9 mouse cellular contexts compared by ENCODE assay signal in genomic region chr9:44085741-44086665, GRCm38 (mm10). TPM values are rescaled to one million over a fixed set of nuclear protein-coding genes. Genes with fewer than 3 reads are reported as not detected.
DNase-seq lines count a peak whose midpoint lies in the region; ATAC-seq and TF ChIP-seq lines count a peak whose summit lies in the region.
"Had no signal": no experiment of that assay in that cellular context is flagged by ENCODE, and none has a peak within 500 bp of the region (broad histone marks: within the 10 kb centered on the region; RNA-seq: fewer than 3 reads in every experiment).

No protein-coding gene starts in this region.

- peak overlapping the region; percentile 87 for H3K27ac ChIP-seq in cortical plate, adult 2 months (ENCODE audit: insufficient read depth, low read length)
- peak overlapping the region; percentile 92 for H3K27ac ChIP-seq in heart, embryonic 10.5 days
- no peak overlapping the region for H3K27ac ChIP-seq in liver, embryonic 15.5 days (replicated peaks)
- no peak overlapping the region for H3K27ac ChIP-seq in stomach, embryonic 16.5 days (ENCODE audit: low read length)
- H3K27ac ChIP-seq: macrophage had no signal

- ATAC-seq in liver, embryonic 15.5 days (ENCODE audit: insufficient read depth), result no peak
- ATAC-seq in stomach, embryonic 16.5 days (ENCODE audit: insufficient read depth, low FRiP score), result no peak

- peaks cover 31% of the 10 kb centered on the region; the same call in 1 of the 2 replicates for H3K27me3 ChIP-seq in heart, embryonic 10.5 days (ENCODE audit: insufficient read depth, poor library complexity, severe bottlenecking)
- H3K27me3 ChIP-seq in liver, embryonic 15.5 days, result peaks cover 76% of the 10 kb centered on the region
- no peaks in the 10 kb centered on the region for H3K27me3 ChIP-seq in stomach, embryonic 16.5 days (ENCODE audit: control insufficient read depth, insufficient read depth, low read length)

- H3K4me2 ChIP-seq in liver, embryonic 15.5 days, result peak overlapping the region; percentile 95
- peak overlapping the region; percentile 88 for H3K4me2 ChIP-seq in stomach, embryonic 16.5 days (ENCODE audit: low read depth, low read length)

- no peaks in the 10 kb centered on the region for H3K9me3 ChIP-seq in heart, embryonic 10.5 days
- no peaks in the 10 kb centered on the region for H3K9me3 ChIP-seq in liver, embryonic 15.5 days (replicated peaks)
- H3K9me3 ChIP-seq in stomach, embryonic 16.5 days (replicated peaks; ENCODE audit: control insufficient read depth, low read length), result no peaks in the 10 kb centered on the region

- peak; percentile 84 for DNase-seq in gastrocnemius, adult 18-20 months (ENCODE audit: low spot score)
- DNase-seq in gastrocnemius, postnatal 4 days (ENCODE audit: low spot score in 2 of 2), result no peak
- DNase-seq in heart, embryonic 10.5 days (ENCODE audit: low spot score), result no peak
- DNase-seq in kidney, adult 9 months, result peak; percentile 91
- DNase-seq in urinary bladder, postnatal 25 days (ENCODE audit: low spot score), result no peak

- TF ChIP-seq POLR2A in cortical plate, adult 2 months (IDR thresholded peaks at IDR 0.05; ENCODE audit: extremely low read depth, insufficient read depth, low read length), result peak; percentile 46

- no peak overlapping the region for H3K9ac ChIP-seq in liver, embryonic 15.5 days
- no peak overlapping the region for H3K9ac ChIP-seq in stomach, embryonic 16.5 days (ENCODE audit: low read length)

- no peak for TF ChIP-seq CTCF in cortical plate, adult 2 months (IDR thresholded peaks at IDR 0.05; ENCODE audit: extremely low read depth, insufficient read depth, low read length)

- H3K4me3 ChIP-seq in cortical plate, adult 2 months (ENCODE audit: insufficient read depth, low read length), result peak overlapping the region; percentile 53
- peak overlapping the region; percentile 78 for H3K4me3 ChIP-seq in heart, embryonic 10.5 days
- H3K4me3 ChIP-seq in liver, embryonic 15.5 days (replicated peaks), result no peak overlapping the region
- peak overlapping the region; percentile 52 for H3K4me3 ChIP-seq in stomach, embryonic 16.5 days (replicated peaks; ENCODE audit: low read length)

- 56% methylated on average over 15 of the region's 15 CpGs for WGBS in heart, embryonic 10.5 days
- 66% methylated on average over 15 of the region's 15 CpGs for WGBS in liver, embryonic 15.5 days (ENCODE audit: insufficient replicate concordance)
- WGBS in stomach, embryonic 16.5 days, result 69% methylated on average over 15 of the region's 15 CpGs

- H3K36me3 ChIP-seq in heart, embryonic 10.5 days, result peaks cover 23% of the 10 kb centered on the region
- H3K36me3 ChIP-seq in liver, embryonic 15.5 days (replicated peaks), result no peaks in the 10 kb centered on the region
- no peaks in the 10 kb centered on the region for H3K36me3 ChIP-seq in stomach, embryonic 16.5 days (ENCODE audit: control insufficient read depth, insufficient read depth, low read length)

- H3K4me1 ChIP-seq in cortical plate, adult 2 months (ENCODE audit: control insufficient read depth, insufficient read depth, low read length), result peaks cover 9% of the 10 kb centered on the region
- H3K4me1 ChIP-seq in heart, embryonic 10.5 days, result peaks cover 83% of the 10 kb centered on the region
- peaks cover 51% of the 10 kb centered on the region for H3K4me1 ChIP-seq in liver, embryonic 15.5 days (replicated peaks)
- H3K4me1 ChIP-seq in stomach, embryonic 16.5 days (ENCODE audit: control insufficient read depth, insufficient read depth, low read length), result peaks cover 43% of the 10 kb centered on the region

RNA-seq across cellular contexts. Expression of gene Mfrp, which starts 15.5 kb away (rescaled TPM):
- not detected for total RNA-seq in gastrocnemius, adult 18-20 months (2021)
- not detected for total RNA-seq in gastrocnemius, postnatal 4 days (2021)
- polyA plus RNA-seq in cortical plate, adult 2 months (2012; rRNA removed), result 0.15 and 0.35 TPM in 2 replicates
- polyA plus RNA-seq in heart, embryonic 10.5 days (2016; fragmentation: Nextera tagmentation; extraction: Ambion mirVana), result 0.21 TPM in 1 of 2 replicates, not detected in the other
- polyA plus RNA-seq in liver, embryonic 15.5 days (2015; fragmentation: Nextera tagmentation; extraction: Ambion mirVana), result 0.10 TPM in 1 of 2 replicates, not detected in the other
- polyA plus RNA-seq in stomach, embryonic 16.5 days (2015; fragmentation: Nextera tagmentation; extraction: Ambion mirVana), result 0.08 and 0.20 TPM in 2 replicates
- polyA plus RNA-seq: macrophage had no signal

RNA-seq across cellular contexts. Expression of gene Usp2, which starts 19.2 kb away (rescaled TPM):
- 100 to 1,000 TPM; 125 to 221 TPM for total RNA-seq in gastrocnemius, adult 18-20 months (2021)
- total RNA-seq in gastrocnemius, postnatal 4 days (2021), result 100 to 1,000 TPM in 1 of 2 experiments, 10 to 100 TPM in 1; 96.7 to 121 TPM
- 50.1 and 50.9 TPM in 2 replicates for polyA plus RNA-seq in cortical plate, adult 2 months (2012; rRNA removed)
- 36.1 and 59.0 TPM in 2 replicates for polyA plus RNA-seq in heart, embryonic 10.5 days (2016; fragmentation: Nextera tagmentation; extraction: Ambion mirVana)
- 3.7 and 4.3 TPM in 2 replicates for polyA plus RNA-seq in liver, embryonic 15.5 days (2015; fragmentation: Nextera tagmentation; extraction: Ambion mirVana)
- polyA plus RNA-seq in stomach, embryonic 16.5 days (2015; fragmentation: Nextera tagmentation; extraction: Ambion mirVana), result 16.1 and 21.5 TPM in 2 replicates

RNA-seq across cellular contexts. Expression of gene C1qtnf5, which starts 21.0 kb away (rescaled TPM):
- 1 to 10 TPM; 3.9 to 5.4 TPM for total RNA-seq in gastrocnemius, adult 18-20 months (2021)
- 10 to 100 TPM; 12.9 to 15.0 TPM for total RNA-seq in gastrocnemius, postnatal 4 days (2021)
- 24.7 and 30.5 TPM in 2 replicates for polyA plus RNA-seq in cortical plate, adult 2 months (2012; rRNA removed)
- polyA plus RNA-seq in heart, embryonic 10.5 days (2016; fragmentation: Nextera tagmentation; extraction: Ambion mirVana), result 0.50 TPM in 1 of 2 replicates, not detected in the other
- polyA plus RNA-seq in liver, embryonic 15.5 days (2015; fragmentation: Nextera tagmentation; extraction: Ambion mirVana), result 0.29 and 0.53 TPM in 2 replicates
- polyA plus RNA-seq in stomach, embryonic 16.5 days (2015; fragmentation: Nextera tagmentation; extraction: Ambion mirVana), result 2.4 and 2.5 TPM in 2 replicates
- polyA plus RNA-seq: macrophage had no signal

RNA-seq across cellular contexts. Expression of gene Gm49380, which starts 27.3 kb away (rescaled TPM):
- total RNA-seq in gastrocnemius, adult 18-20 months (2021), result 1 to 10 TPM in 1 of 2 experiments, under 1 TPM in 1; 0.43 to 1.9 TPM
- under 1 TPM in 1 of 2 experiments, not detected in 1; 0.10 TPM for total RNA-seq in gastrocnemius, postnatal 4 days (2021)
- polyA plus RNA-seq in cortical plate, adult 2 months (2012; rRNA removed), result 0.10 and 0.19 TPM in 2 replicates
- 0.07 and 0.18 TPM in 2 replicates for polyA plus RNA-seq in heart, embryonic 10.5 days (2016; fragmentation: Nextera tagmentation; extraction: Ambion mirVana)
- polyA plus RNA-seq in liver, embryonic 15.5 days (2015; fragmentation: Nextera tagmentation; extraction: Ambion mirVana), result not detected in 2 replicates
- 0.19 and 0.21 TPM in 2 replicates for polyA plus RNA-seq in stomach, embryonic 16.5 days (2015; fragmentation: Nextera tagmentation; extraction: Ambion mirVana)

RNA-seq across cellular contexts. Expression of gene Rnf26, which starts 27.3 kb away (rescaled TPM):
- 1 to 10 TPM; 1.5 to 3.0 TPM for total RNA-seq in gastrocnemius, adult 18-20 months (2021)
- 10 to 100 TPM; 22.0 to 22.9 TPM for total RNA-seq in gastrocnemius, postnatal 4 days (2021)
- 29.5 and 30.3 TPM in 2 replicates for polyA plus RNA-seq in cortical plate, adult 2 months (2012; rRNA removed)
- 53.6 and 55.8 TPM in 2 replicates for polyA plus RNA-seq in heart, embryonic 10.5 days (2016; fragmentation: Nextera tagmentation; extraction: Ambion mirVana)
- 35.2 and 38.4 TPM in 2 replicates for polyA plus RNA-seq in liver, embryonic 15.5 days (2015; fragmentation: Nextera tagmentation; extraction: Ambion mirVana)
- 42.3 and 50.6 TPM in 2 replicates for polyA plus RNA-seq in stomach, embryonic 16.5 days (2015; fragmentation: Nextera tagmentation; extraction: Ambion mirVana)

Comparison
In these comparisons a context has a peak if more than half of its experiments do, and no peak if none do; other contexts are left out.
1. DNase-seq: peak in gastrocnemius, adult 18-20 months (single experiment) and kidney, adult 9 months (single experiment); none in gastrocnemius, postnatal 4 days (0 of 2), heart, embryonic 10.5 days (single experiment) and urinary bladder, postnatal 25 days (single experiment).
2. H3K27ac ChIP-seq: peak in cortical plate, adult 2 months (single experiment) and heart, embryonic 10.5 days (single experiment); none in liver, embryonic 15.5 days (single experiment) and stomach, embryonic 16.5 days (single experiment).